Mouse (Mus musculus) neural tube, embryonic 15.5 days (tissue): ENCODE results near the gene Traf3. TPM values are rescaled to one million over a fixed set of nuclear protein-coding genes. Genes with fewer than 3 reads are reported as not detected.

Experiments
- ATAC-seq: fragments of 200-750 bp; cut with Nextera tagmentation; 2 replicates; pipeline ENCODE4 v1.8.0; 2017; ENCODE audit warnings: mild to moderate bottlenecking, moderate TSS enrichment, moderate library complexity; ENCODE audit not compliant: low FRiP score
- H3K27ac ChIP-seq: fragments of 300-500 bp; sonication (generic); replicated peaks from 2 replicates; pipeline ENCODE4 v1.5.1; 2015; ENCODE audit warnings: mild to moderate bottlenecking, inconsistent platforms
- H3K27me3 ChIP-seq: fragments of 300-500 bp; sonication (generic); replicated peaks from 2 replicates; pipeline ENCODE4 v1.6.1; 2015; ENCODE audit warnings: inconsistent platforms
- H3K36me3 ChIP-seq: fragments of 300-500 bp; sonication (generic); 2 replicates; pipeline ENCODE4 v1.6.1; 2015; ENCODE audit warnings: inconsistent platforms
- H3K4me1 ChIP-seq: fragments of 300-500 bp; sonication (generic); 2 replicates; pipeline ENCODE4 v1.6.1; 2015; ENCODE audit warnings: inconsistent platforms
- H3K4me2 ChIP-seq: fragments of 300-500 bp; sonication (generic); 2 replicates; pipeline ENCODE4 v1.6.1; 2015; ENCODE audit warnings: inconsistent platforms, mild to moderate bottlenecking, moderate library complexity
- H3K4me3 ChIP-seq: fragments of 300-500 bp; sonication (generic); replicated peaks from 2 replicates; pipeline ENCODE4 v1.5.1; 2015; ENCODE audit warnings: mild to moderate bottlenecking, inconsistent platforms
- H3K9ac ChIP-seq: fragments of 300-500 bp; sonication (generic); replicated peaks from 2 replicates; pipeline ENCODE4 v1.6.1; 2015; ENCODE audit warnings: mild to moderate bottlenecking, inconsistent platforms
- H3K9me3 ChIP-seq: fragments of 300-500 bp; sonication (generic); replicated peaks from 2 replicates; pipeline ENCODE4 v1.6.1; 2016; ENCODE audit warnings: inconsistent platforms
- WGBS: fragments of 180-500 bp; shearing (Covaris S2); methylation state at CpG from one replicate; pipeline ENCODE4 v1.1.7; 2015; ENCODE audit warnings: mixed read lengths; 5-methylcytosine and 5-hydroxymethylcytosine counted together
- polyA plus RNA-seq: library from polyadenylated mRNA; unstranded; fragments of >200 nt; fragmentation: Nextera tagmentation; extraction: Ambion mirVana; gene quantifications from 2 replicates; pipeline ENCODE4 v1.2.1, GENCODE M21; 2015

Traf3 gene
- polyA plus RNA-seq, 1 experiment from 2014 or later, result 19.0 TPM

GRCm38 (mm10) chr12:111155756-111156155 is 10.4 kb upstream of the Traf3 start:
- Histone ChIP-seq H3K4me2 (no peak overlapping the region), H3K36me3 (no peaks in the 10 kb centered on the region), H3K4me3 (no peak overlapping the region), H3K4me1 (peaks cover 6% of the 10 kb centered on the region; the same call in 1 of the 2 replicates), H3K9me3 (no peaks in the 10 kb centered on the region), H3K27me3 (no peaks in the 10 kb centered on the region), H3K9ac (no peak overlapping the region), H3K27ac (no peak overlapping the region)
- WGBS, result 96% methylated on average over 1 of the region's 1 CpGs
- ATAC-seq, result no peak

GRCm38 (mm10) chr12:111159659-111160428 is 6.3 kb upstream of the Traf3 start:
- Histone ChIP-seq H3K4me2 (no peak overlapping the region), H3K27ac (no peak overlapping the region), H3K36me3 (no peaks in the 10 kb centered on the region), H3K27me3 (no peaks in the 10 kb centered on the region), H3K4me3 (no peak overlapping the region), H3K9ac (no peak overlapping the region), H3K4me1 (peaks cover 29% of the 10 kb centered on the region), H3K9me3 (no peaks in the 10 kb centered on the region)
- ATAC-seq, result no peak
- 75% methylated on average over 12 of the region's 12 CpGs for WGBS

GRCm38 (mm10) chr12:111160871-111161270 is 5.3 kb upstream of the Traf3 start:
- Histone ChIP-seq H3K27me3 (no peaks in the 10 kb centered on the region), H3K9ac (no peak overlapping the region), H3K9me3 (no peaks in the 10 kb centered on the region), H3K4me1 (peaks cover 40% of the 10 kb centered on the region), H3K4me2 (no peak overlapping the region), H3K27ac (no peak overlapping the region), H3K36me3 (no peaks in the 10 kb centered on the region), H3K4me3 (no peak overlapping the region)
- no peak for ATAC-seq
- WGBS, result 92% methylated on average over 10 of the region's 10 CpGs

- Histone ChIP-seq H3K4me2 (peak overlapping the region; percentile 57), H3K4me3 (peak overlapping the region; percentile 34), H3K36me3 (no peaks in the 10 kb centered on the region), H3K27me3 (no peaks in the 10 kb centered on the region), H3K9ac (peak overlapping the region; percentile 38), H3K4me1 (peaks cover 41% of the 10 kb centered on the region), H3K27ac (peak overlapping the region; percentile 91), H3K9me3 (no peaks in the 10 kb centered on the region)
- no peak for ATAC-seq
- WGBS, result 40% methylated on average over 7 of the region's 7 CpGs
Observed at GRCm38 (mm10) chr12:111161943-111162311, 4.2 kb upstream of the Traf3 start.

GRCm38 (mm10) chr12:111162312-111163061 is 3.7 kb upstream of the Traf3 start:
- Histone ChIP-seq H3K27ac (peak overlapping the region; percentile 91), H3K36me3 (no peaks in the 10 kb centered on the region), H3K4me2 (peak overlapping the region; percentile 57), H3K4me1 (peaks cover 41% of the 10 kb centered on the region), H3K27me3 (no peaks in the 10 kb centered on the region), H3K9me3 (no peaks in the 10 kb centered on the region), H3K9ac (peak overlapping the region; percentile 50), H3K4me3 (peak overlapping the region; percentile 34)
- peak; percentile 79 for ATAC-seq
- WGBS, result 7% methylated on average over 16 of the region's 16 CpGs

GRCm38 (mm10) chr12:111164310-111164751 is 1.8 kb upstream of the Traf3 start:
- under 1% methylated on average over 13 of the region's 13 CpGs for WGBS
- peak overlapping the region; percentile 86 for H3K27ac ChIP-seq
- peak overlapping the region; percentile 79 for H3K4me2 ChIP-seq

GRCm38 (mm10) chr12:111165146-111165812 is 891 bp upstream of the Traf3 start:
- Histone ChIP-seq H3K9me3 (no peaks in the 10 kb centered on the region), H3K27me3 (no peaks in the 10 kb centered on the region), H3K4me1 (peaks cover 64% of the 10 kb centered on the region), H3K4me2 (peak overlapping the region; percentile 79), H3K27ac (peak overlapping the region; percentile 86), H3K36me3 (no peaks in the 10 kb centered on the region), H3K9ac (peak overlapping the region; percentile 43; the same call in 1 of the 2 replicates), H3K4me3 (peak overlapping the region; percentile 82)
- 62% methylated on average over 10 of the region's 10 CpGs for WGBS
- no peak for ATAC-seq

More at GRCm38 (mm10) chr12:111164310-111164751, 1.8 kb upstream of the Traf3 start:
- Histone ChIP-seq H3K36me3 (no peaks in the 10 kb centered on the region), H3K27me3 (no peaks in the 10 kb centered on the region), H3K9ac (peak overlapping the region; percentile 43; the same call in 1 of the 2 replicates), H3K4me1 (peaks cover 56% of the 10 kb centered on the region), H3K4me3 (peak overlapping the region; percentile 38), H3K9me3 (no peaks in the 10 kb centered on the region)
- ATAC-seq, result peak; percentile 80

- Histone ChIP-seq H3K4me3 (peak overlapping the region; percentile 82), H3K27me3 (no peaks in the 10 kb centered on the region), H3K36me3 (no peaks in the 10 kb centered on the region), H3K4me2 (peak overlapping the region; percentile 79), H3K9ac (peak overlapping the region; percentile 76), H3K9me3 (no peaks in the 10 kb centered on the region), H3K4me1 (peaks cover 59% of the 10 kb centered on the region), H3K27ac (peak overlapping the region; percentile 86)
- 0% methylated on average over 48 of the region's 48 CpGs for WGBS
- no peak for ATAC-seq
Observed at GRCm38 (mm10) chr12:111166681-111167289, 615 bp downstream of the Traf3 start.

GRCm38 (mm10) chr12:111168891-111169290 is 2.7 kb downstream of the Traf3 start:
- H3K9me3 ChIP-seq, result no peaks in the 10 kb centered on the region
- H3K9ac ChIP-seq, result no peak overlapping the region
- no peak overlapping the region for H3K27ac ChIP-seq
- H3K27me3 ChIP-seq, result no peaks in the 10 kb centered on the region
- H3K4me3 ChIP-seq, result no peak overlapping the region
- H3K36me3 ChIP-seq, result peaks cover 8% of the 10 kb centered on the region; the same call in 1 of the 2 replicates
- peaks cover 44% of the 10 kb centered on the region for H3K4me1 ChIP-seq
- H3K4me2 ChIP-seq, result peak overlapping the region; percentile 38
- ATAC-seq, result no peak
- 66% methylated on average over 4 of the region's 4 CpGs for WGBS

GRCm38 (mm10) chr12:111178772-111179171 is 12.6 kb downstream of the Traf3 start:
- WGBS, result 78% methylated on average over 4 of the region's 4 CpGs
- Histone ChIP-seq H3K27me3 (no peaks in the 10 kb centered on the region), H3K4me3 (no peak overlapping the region), H3K9me3 (no peaks in the 10 kb centered on the region), H3K36me3 (0 out of 2 replicates have a peak, but pooled peaks cover 4% of the 10 kb centered on the region), H3K27ac (no peak overlapping the region), H3K9ac (no peak overlapping the region), H3K4me1 (no peaks in the 10 kb centered on the region), H3K4me2 (no peak overlapping the region)
- no peak for ATAC-seq

- Histone ChIP-seq H3K36me3 (no peaks in the 10 kb centered on the region), H3K4me3 (no peak overlapping the region), H3K27me3 (no peaks in the 10 kb centered on the region), H3K4me1 (no peaks in the 10 kb centered on the region), H3K9ac (no peak overlapping the region), H3K4me2 (no peak overlapping the region), H3K9me3 (no peaks in the 10 kb centered on the region), H3K27ac (no peak overlapping the region)
- WGBS, result 85% methylated on average over 5 of the region's 5 CpGs
- ATAC-seq, result no peak
Observed at GRCm38 (mm10) chr12:111181848-111182247, 15.7 kb downstream of the Traf3 start.
